Mouse (Mus musculus) forebrain, embryonic 16.5 days (tissue): ENCODE data around the gene Pdp2. TPM values are rescaled to one million over a fixed set of nuclear protein-coding genes. Genes with fewer than 3 reads are reported as not detected.
"Not testable (repeated sequence)": the region's sequence is repeated elsewhere in the genome, so short reads cannot be mapped to it uniquely, and the experiment has no call there.

Experiments used
- ATAC-seq: fragments of 200-750 bp; cut with Nextera tagmentation; 2 replicates; pipeline ENCODE4 v1.8.0; 2017; ENCODE audit warnings: mild to moderate bottlenecking, moderate library complexity
- H3K27ac ChIP-seq: fragments of 300-500 bp; sonication (generic); 2 replicates; pipeline ENCODE4 v1.5.1; 2014; ENCODE audit warnings: low read length, control low read depth
- H3K27me3 ChIP-seq: fragments of 300-500 bp; sonication (generic); replicated peaks from 2 replicates; pipeline ENCODE4 v1.6.1; 2014; ENCODE audit warnings: low read length; ENCODE audit not compliant: control insufficient read depth, insufficient read depth
- H3K36me3 ChIP-seq: fragments of 300-500 bp; sonication (generic); 2 replicates; pipeline ENCODE4 v1.6.1; 2014; ENCODE audit not compliant: control insufficient read depth, insufficient read depth
- H3K4me1 ChIP-seq: fragments of 300-500 bp; sonication (generic); replicated peaks from 2 replicates; pipeline ENCODE4 v1.6.1; 2014; ENCODE audit warnings: low read length; ENCODE audit not compliant: control insufficient read depth, insufficient read depth
- H3K4me2 ChIP-seq: fragments of 300-500 bp; sonication (generic); 2 replicates; pipeline ENCODE4 v1.6.1; 2014; ENCODE audit warnings: mild to moderate bottlenecking, low read length, control low read depth
- H3K4me3 ChIP-seq: fragments of 300-500 bp; sonication (generic); replicated peaks from 2 replicates; pipeline ENCODE4 v1.5.1; 2014; ENCODE audit warnings: mild to moderate bottlenecking, low read length, control low read depth
- H3K9ac ChIP-seq: fragments of 300-500 bp; sonication (generic); replicated peaks from 2 replicates; pipeline ENCODE4 v1.6.1; 2014; ENCODE audit warnings: low read depth, low read length, control low read depth
- H3K9me3 ChIP-seq: fragments of 300-500 bp; sonication (generic); 2 replicates; pipeline ENCODE4 v1.6.1; 2016; ENCODE audit warnings: low read length; ENCODE audit not compliant: control insufficient read depth
- WGBS: fragments of 180-500 bp; shearing (Covaris S2); extraction: QIAGEN DNeasy Blood & Tissue Kit; methylation state at CpG from one replicate; pipeline ENCODE4 v1.1.7; 2014; 5-methylcytosine and 5-hydroxymethylcytosine counted together
- polyA plus RNA-seq: library from polyadenylated mRNA; unstranded; fragments of >200 nt; fragmentation: Nextera tagmentation; extraction: Ambion mirVana; gene quantifications from 2 replicates; pipeline ENCODE4 v1.2.1, GENCODE M21; 2015

The Pdp2 gene
- polyA plus RNA-seq, 1 experiment from 2014 or later: 18.4 TPM

DNA sequence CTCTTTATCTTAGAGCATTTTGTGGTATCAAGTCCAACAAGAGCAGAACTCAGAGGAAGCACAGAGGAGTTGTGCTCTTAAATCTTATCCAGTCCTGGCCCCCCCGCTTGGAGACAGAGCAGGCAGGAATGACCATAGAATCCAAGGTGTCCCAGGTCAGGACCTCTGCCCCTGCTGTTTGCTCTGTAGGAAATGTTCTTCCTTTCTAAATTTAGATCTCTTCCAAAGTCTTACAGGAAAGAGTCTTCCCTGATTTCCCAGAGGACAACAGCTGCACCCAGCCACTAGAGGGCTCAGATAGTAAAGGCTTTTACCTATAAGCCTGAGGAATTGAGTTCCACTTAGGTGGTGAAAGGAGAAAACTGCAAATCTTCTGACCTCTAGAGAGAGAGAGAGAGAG is 21.7 kb upstream of the Pdp2 start:
- no peaks in the 10 kb centered on the region for H3K9me3 ChIP-seq
- H3K27ac ChIP-seq: no peak overlapping the region
- H3K4me1 ChIP-seq: no peaks in the 10 kb centered on the region; the same call in 1 of the 2 replicates
- no peak overlapping the region for H3K4me3 ChIP-seq
- no peak overlapping the region for H3K9ac ChIP-seq
- ATAC-seq: no peak
- H3K27me3 ChIP-seq: no peaks in the 10 kb centered on the region
- H3K4me2 ChIP-seq: no peak overlapping the region
- no peaks in the 10 kb centered on the region for H3K36me3 ChIP-seq
- 60% methylated on average over 1 of the region's 1 CpGs for WGBS

DNA sequence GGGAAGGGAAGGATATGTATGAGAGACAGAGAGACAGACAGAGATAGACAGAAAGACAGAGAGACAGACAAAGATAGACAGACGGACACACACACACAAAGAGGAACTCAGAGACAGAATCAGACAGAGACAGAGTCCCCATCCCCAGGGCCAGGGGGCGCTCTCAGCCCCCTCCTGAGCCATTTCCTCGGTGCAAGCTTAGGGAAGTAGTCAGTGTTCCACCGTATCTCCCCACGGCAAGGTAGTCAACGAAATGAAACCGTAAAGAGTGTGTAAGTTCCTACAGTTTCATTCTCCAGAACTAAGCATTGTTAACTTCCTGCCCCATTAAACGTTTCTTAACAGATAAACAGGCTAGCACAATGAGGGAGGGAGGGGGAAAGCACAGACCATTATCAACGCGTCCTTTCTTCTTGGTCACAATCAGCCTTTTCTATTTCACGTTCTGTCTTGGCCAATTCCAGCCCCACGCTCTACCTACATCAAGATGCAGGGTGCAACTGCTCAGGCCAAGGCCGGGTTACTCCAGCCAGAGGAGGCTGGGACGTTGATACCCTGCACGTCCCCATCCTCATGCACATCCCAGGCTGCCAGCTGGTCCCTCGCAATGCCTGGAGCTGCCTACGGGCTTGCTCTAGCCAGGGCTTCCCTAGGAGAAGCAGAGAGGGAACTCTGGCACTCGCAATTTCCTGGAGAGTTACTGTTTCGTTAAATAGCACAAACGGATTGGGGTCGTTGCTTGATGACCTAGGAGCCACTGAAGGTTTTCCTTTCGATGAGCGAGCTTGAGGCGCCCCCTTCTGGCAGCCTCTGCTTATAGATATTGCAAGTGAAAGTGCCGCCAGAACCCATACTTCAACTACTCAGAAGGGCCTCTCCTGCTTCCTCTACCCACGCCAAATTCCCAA is 20.6 kb upstream of the Pdp2 start:
- ATAC-seq: peak; percentile 86
- Histone ChIP-seq H3K27ac (no peak overlapping the region), H3K4me1 (no peaks in the 10 kb centered on the region; the same call in 1 of the 2 replicates), H3K4me3 (peak overlapping the region; percentile 40), H3K36me3 (no peaks in the 10 kb centered on the region), H3K4me2 (peak overlapping the region; percentile 64), H3K9ac (peak overlapping the region; percentile 45), H3K27me3 (no peaks in the 10 kb centered on the region), H3K9me3 (no peaks in the 10 kb centered on the region)
- WGBS: 6% methylated on average over 26 of the region's 26 CpGs

DNA sequence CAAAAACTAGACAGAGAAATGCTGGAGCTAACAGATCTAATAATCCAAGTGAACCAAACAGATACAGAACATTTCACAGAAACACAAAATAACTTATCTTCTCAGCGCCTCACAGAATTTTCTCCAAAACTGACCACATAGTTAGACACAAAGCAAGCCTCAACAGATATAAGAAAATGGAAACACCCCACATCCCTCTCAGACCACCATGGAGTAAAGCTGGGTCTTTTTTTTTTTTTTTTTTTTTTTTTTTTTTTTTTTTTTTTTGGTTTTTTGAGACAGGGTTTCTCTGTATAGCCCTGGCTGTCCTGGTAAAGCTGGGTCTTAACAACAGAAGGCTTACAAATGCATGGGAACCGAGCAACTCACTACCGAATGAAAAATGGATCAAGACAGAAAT is 14.4 kb upstream of the Pdp2 start:
- H3K4me1 ChIP-seq: no peaks in the 10 kb centered on the region
- H3K4me3 ChIP-seq: no peak overlapping the region
- no peaks in the 10 kb centered on the region for H3K36me3 ChIP-seq
- no peak overlapping the region for H3K4me2 ChIP-seq
- 87% methylated on average over 3 of the region's 3 CpGs for WGBS
- no peak overlapping the region for H3K27ac ChIP-seq
- no peak overlapping the region for H3K9ac ChIP-seq
- no peak for ATAC-seq
- no peaks in the 10 kb centered on the region for H3K27me3 ChIP-seq
- no peaks in the 10 kb centered on the region for H3K9me3 ChIP-seq

DNA sequence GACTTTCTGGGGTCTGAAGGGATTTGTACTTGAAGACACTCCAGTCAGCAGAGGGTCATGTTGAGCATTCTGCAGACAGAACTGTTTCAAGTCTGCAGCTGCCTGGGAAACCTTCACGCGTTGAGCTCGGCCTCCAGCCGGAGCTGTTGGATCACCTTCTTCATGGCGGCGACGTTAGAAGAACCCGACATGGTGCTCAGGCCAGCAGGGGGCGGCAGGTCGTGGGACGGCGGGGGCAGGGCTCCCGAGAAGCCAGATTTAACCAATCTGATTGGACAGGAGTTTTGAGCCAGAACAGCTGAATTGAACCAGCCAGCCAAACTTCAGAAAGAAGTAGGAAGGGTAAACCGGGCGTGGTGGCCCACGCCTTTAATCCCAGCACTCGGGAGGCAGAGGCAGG is 13.6 kb upstream of the Pdp2 start:
- whole genome bisulfite sequencing: 84% methylated on average over 17 of the region's 17 CpGs
- H3K27me3 ChIP-seq, H3K36me3 ChIP-seq, H3K4me2 ChIP-seq, ATAC-seq, H3K9me3 ChIP-seq, H3K4me1 ChIP-seq, H3K9ac ChIP-seq, H3K4me3 ChIP-seq, H3K27ac ChIP-seq: not testable (repeated sequence)

DNA sequence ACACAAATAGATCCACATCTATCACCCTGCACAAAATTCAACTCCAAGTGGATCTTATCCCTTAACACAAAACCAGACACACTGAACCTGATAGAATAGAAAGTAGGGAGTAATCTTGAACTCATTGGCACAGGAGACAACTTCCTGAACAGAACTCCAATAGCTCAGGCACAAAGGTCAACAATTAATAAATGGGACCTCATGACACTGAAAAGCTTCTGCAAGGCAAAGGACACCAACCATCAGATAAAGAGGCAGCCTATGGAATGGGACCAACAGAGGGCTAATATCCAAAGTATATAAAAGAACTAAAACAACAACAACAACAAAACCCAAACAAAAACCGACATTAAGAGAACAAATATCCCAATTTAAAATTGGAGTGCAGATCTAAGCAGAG is 6.7 kb upstream of the Pdp2 start:
- Histone ChIP-seq H3K4me1 (no peaks in the 10 kb centered on the region), H3K9ac (no peak overlapping the region), H3K4me3 (no peak overlapping the region), H3K36me3 (no peaks in the 10 kb centered on the region), H3K4me2 (no peak overlapping the region), H3K27me3 (no peaks in the 10 kb centered on the region), H3K27ac (no peak overlapping the region), H3K9me3 (peaks cover 4% of the 10 kb centered on the region; the same call in 1 of the 2 replicates)
- no peak for ATAC-seq
- WGBS: 52% methylated on average over 1 of the region's 1 CpGs

DNA sequence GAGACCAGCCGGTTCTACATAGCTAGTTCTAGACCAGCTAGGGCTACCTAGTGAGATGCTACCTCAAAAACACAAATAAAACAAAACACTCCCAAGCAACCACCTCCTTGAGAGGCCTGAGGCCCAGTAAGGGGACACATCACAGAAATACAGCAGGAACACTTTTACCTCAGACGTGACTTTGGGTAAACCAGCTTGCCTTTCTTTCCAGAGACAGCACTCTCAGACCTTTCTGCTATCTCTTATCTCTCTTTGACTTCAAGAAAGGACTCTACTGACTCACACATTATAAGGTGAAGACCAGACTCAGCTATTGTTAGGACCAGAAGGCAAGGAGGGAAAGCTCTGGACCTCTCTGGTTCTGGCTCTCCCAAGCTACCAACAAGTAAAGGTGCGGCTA is 967 bp upstream of the Pdp2 start:
- Histone ChIP-seq H3K27ac (no peak overlapping the region), H3K36me3 (peaks cover 7% of the 10 kb centered on the region; the same call in 1 of the 2 replicates), H3K4me3 (no peak overlapping the region), H3K9me3 (no peaks in the 10 kb centered on the region), H3K9ac (no peak overlapping the region), H3K27me3 (no peaks in the 10 kb centered on the region), H3K4me1 (peaks cover 10% of the 10 kb centered on the region), H3K4me2 (no peak overlapping the region)
- ATAC-seq: no peak
- WGBS: 92% methylated on average over 3 of the region's 3 CpGs

DNA sequence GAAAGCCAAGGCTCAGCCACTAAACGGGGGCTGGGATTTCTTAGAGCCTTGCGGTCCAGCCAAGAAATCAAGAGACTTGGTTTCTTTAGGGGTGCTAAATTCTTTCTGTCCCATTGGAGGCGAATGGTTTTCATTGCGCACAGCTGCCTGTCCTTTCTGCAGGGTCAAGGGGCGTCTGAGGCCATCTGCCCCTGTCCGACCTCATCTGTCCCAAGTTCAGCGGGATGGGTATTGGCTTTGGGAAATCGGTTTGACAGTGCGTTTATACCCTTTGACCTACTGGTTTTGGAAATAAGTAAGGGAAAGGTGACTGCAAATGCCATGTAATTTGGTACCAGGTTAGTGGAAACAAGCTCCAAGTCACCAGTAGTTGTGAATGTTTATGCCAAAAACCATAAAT is 605 bp downstream of the Pdp2 start:
- ATAC-seq: no peak
- Histone ChIP-seq H3K4me3 (peak overlapping the region; percentile 82), H3K27ac (peak overlapping the region; percentile 86)

DNA sequence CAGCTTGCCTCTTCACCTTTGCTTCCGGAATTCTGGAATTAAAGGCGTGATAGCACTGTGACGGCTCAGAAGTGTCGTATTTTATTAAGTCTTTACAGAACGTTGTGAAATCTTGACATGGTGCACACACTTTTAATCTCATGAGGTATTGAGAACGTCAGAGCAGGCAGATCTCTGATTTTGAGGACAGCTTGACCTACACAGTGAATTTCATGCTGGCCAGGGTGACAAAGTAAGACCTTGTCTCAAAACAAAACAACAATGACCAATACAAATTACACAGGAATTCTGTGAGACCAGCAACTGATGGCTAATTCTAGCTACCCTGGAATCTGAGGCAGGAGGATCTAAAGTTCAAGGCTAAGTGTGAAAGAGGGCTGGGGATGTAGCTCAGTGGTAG is 1.3 kb downstream of the Pdp2 start:
- Histone ChIP-seq H3K27ac (no peak overlapping the region), H3K4me2 (no peak overlapping the region), H3K4me3 (no peak overlapping the region; the same call in 1 of the 2 replicates), H3K9me3 (no peaks in the 10 kb centered on the region), H3K9ac (no peak overlapping the region), H3K4me1 (peaks cover 10% of the 10 kb centered on the region), H3K27me3 (no peaks in the 10 kb centered on the region), H3K36me3 (peaks cover 10% of the 10 kb centered on the region; the same call in 1 of the 2 replicates)
- 77% methylated on average over 6 of the region's 6 CpGs for WGBS
- no peak for ATAC-seq

More for the DNA sequence above, 605 bp downstream of the Pdp2 start:
- 5% methylated on average over 9 of the region's 9 CpGs for WGBS
- Histone ChIP-seq H3K9ac (peak overlapping the region; percentile 81), H3K27me3 (no peaks in the 10 kb centered on the region), H3K36me3 (peaks cover 10% of the 10 kb centered on the region; the same call in 1 of the 2 replicates), H3K4me2 (peak overlapping the region; percentile 79), H3K9me3 (no peaks in the 10 kb centered on the region), H3K4me1 (peaks cover 10% of the 10 kb centered on the region)

DNA sequence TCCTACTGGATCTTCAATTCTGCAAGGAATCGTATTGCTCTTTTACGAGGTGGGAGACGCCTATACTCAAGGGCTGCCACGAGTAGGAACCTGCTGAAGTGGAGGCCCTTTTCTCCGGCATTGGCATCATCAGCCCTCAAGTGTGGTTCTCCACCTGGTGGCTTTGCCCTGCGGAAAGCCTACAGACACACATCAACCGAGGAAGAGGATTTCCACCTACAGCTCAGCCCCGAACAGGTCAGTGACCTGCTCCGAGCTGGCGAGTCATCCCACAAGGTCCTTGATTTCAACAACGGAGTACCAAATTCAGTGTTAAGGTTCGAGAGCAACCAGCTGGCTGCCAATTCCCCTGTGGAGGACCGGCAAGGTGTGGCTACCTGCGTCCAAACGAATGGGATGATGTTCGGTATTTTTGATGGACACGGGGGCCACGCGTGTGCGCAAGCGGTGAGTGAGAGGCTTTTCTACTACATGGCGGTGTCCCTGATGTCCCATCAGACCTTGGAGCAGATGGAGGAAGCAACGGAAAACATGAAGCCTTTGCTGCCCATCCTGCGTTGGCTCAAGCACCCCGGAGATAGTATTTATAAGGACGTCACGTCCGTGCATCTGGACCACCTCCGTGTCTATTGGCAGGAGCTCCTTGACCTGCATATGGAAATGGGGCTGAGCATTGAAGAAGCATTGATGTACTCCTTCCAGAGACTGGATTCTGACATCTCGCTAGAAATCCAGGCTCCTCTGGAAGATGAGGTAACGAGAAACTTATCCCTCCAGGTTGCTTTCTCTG is 2.5 kb downstream of the Pdp2 start:
- Histone ChIP-seq H3K4me1 (peaks cover 13% of the 10 kb centered on the region), H3K4me2 (no peak overlapping the region), H3K27me3 (no peaks in the 10 kb centered on the region), H3K36me3 (peaks cover 10% of the 10 kb centered on the region; the same call in 1 of the 2 replicates), H3K9me3 (no peaks in the 10 kb centered on the region), H3K9ac (no peak overlapping the region), H3K4me3 (no peak overlapping the region), H3K27ac (no peak overlapping the region)
- no peak for ATAC-seq
- WGBS: 96% methylated on average over 31 of the region's 31 CpGs
